Mouse (Mus musculus) gastrocnemius, adult 18-20 months (tissue): ENCODE data around the gene Olfr395. TPM values are rescaled to one million over a fixed set of nuclear protein-coding genes. Genes with fewer than 3 reads are reported as not detected.
"Not testable (repeated sequence)": the region's sequence is repeated elsewhere in the genome, so short reads cannot be mapped to it uniquely, and the experiment has no call there.

Source experiments
- DNase-seq: peaks from one replicate; pipeline ENCODE4 v3.0.0; 2021; ENCODE audit warnings: low spot score
- long read RNA-seq, 2 experiments: library from polyadenylated mRNA; stranded (forward); transcript quantifications; one replicate each; pipeline ENCODE4 v2.0.0; 2021
- total RNA-seq, 2 experiments: library from RNA; stranded (reverse); gene quantifications; 2 replicates each; pipeline ENCODE4 v1.2.3; 2021

The Olfr395 gene
- total RNA-seq: not detected
- long read RNA-seq, experiment 1: 0 reads
- long read RNA-seq, experiment 2: 0 reads

- not testable (repeated sequence) for DNase-seq
These were observed at the start of gene Olfr395 for GRCm38 (mm10) chr11:73909199-73909598. Gene Olfr395 (minus strand): TSS chr11:73909299.

- DNase-seq: no peak
These were observed 27.3 kb upstream of the Olfr395 start, which contains the start of gene Olfr23 for GRCm38 (mm10) chr11:73936377-73936776. Gene Olfr23 (plus strand): TSS chr11:73936677.

GRCm38 (mm10) chr11:73890671-73891070 is 18.4 kb downstream of the Olfr395 start, which contains the start of gene Olfr394:
Gene Olfr394 (minus strand): TSS chr11:73890771.
- DNase-seq: no peak

Other genes starting within 250 kb of the Olfr395 start
- gene Zfp735, start 220.5 kb downstream of the Olfr395 start, total RNA-seq: not detected
- not detected for gene Olfr389, start 128.6 kb downstream of the Olfr395 start, total RNA-seq
- gene Olfr390, start 126.3 kb downstream of the Olfr395 start, total RNA-seq: not detected
- gene Olfr391-ps, start 106.2 kb downstream of the Olfr395 start, total RNA-seq: not detected
- not detected for gene Olfr392, start 92.2 kb downstream of the Olfr395 start, total RNA-seq
- gene Olfr393, start 57.8 kb downstream of the Olfr395 start, total RNA-seq: not detected
- gene Olfr394, start 18.5 kb downstream of the Olfr395 start, total RNA-seq: not detected
- gene Olfr23, start 27.4 kb upstream of the Olfr395 start, total RNA-seq: not detected
- not detected for gene Olfr397, start 51.5 kb upstream of the Olfr395 start, total RNA-seq
- not detected for gene Olfr398, start 81.1 kb upstream of the Olfr395 start, total RNA-seq
- not detected for gene Olfr139, start 147.3 kb upstream of the Olfr395 start, total RNA-seq
- not detected for gene Olfr399, start 147.3 kb upstream of the Olfr395 start, total RNA-seq
- not detected for gene Zfp616, start 160.7 kb upstream of the Olfr395 start, total RNA-seq
- not detected for gene Olfr401, start 204.4 kb upstream of the Olfr395 start, total RNA-seq
- not detected for gene Olfr402, start 244.2 kb upstream of the Olfr395 start, total RNA-seq